Mouse (Mus musculus): ENCODE results near the gene Retnlb. TPM values are rescaled to one million over a fixed set of nuclear protein-coding genes. Genes with fewer than 3 reads are reported as not detected.

Gene Retnlb
- polyA plus RNA-seq (2015; fragmentation: Nextera tagmentation; extraction: Ambion mirVana) = not detected in 2 replicates

DNA sequence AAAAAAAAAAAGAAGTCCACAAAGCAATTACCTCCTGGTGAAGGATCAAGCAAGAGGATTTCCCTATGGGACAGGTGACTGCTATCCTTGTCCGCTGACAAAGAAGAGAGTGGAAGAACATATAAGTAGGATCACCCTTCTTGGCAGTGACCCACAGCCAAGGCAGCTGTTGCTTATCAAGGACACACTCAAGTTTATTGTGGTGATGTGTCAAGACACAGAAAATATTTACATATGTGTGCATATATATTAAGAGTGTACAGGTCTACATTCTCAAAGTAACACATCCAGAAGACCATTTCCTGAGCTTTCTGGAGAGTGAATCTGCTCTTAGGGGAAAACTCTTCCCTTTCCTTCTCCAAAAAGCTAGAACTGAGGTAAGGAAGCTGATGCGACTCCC is at the start of gene Retnlb:
Gene Retnlb (plus strand): TSS at position 162 of the 400 bp plus-strand sequence.
- no peaks in the 10 kb centered on the region for H3K36me3 ChIP-seq (replicated peaks)
- no peaks in the 10 kb centered on the region for H3K27me3 ChIP-seq
- H3K4me2 ChIP-seq = no peak within 1 kb of the TSS
- H3K27ac ChIP-seq (replicated peaks) = no peak within 1 kb of the TSS
- H3K4me1 ChIP-seq (replicated peaks) = no peaks in the 10 kb centered on the region
- no peak for ATAC-seq (ENCODE audit: insufficient read depth)
- no peaks in the 10 kb centered on the region for H3K9me3 ChIP-seq (replicated peaks)
- WGBS (ENCODE audit: insufficient replicate concordance) = 77% methylated on average over 2 of the region's 2 CpGs
- H3K9ac ChIP-seq = no peak within 1 kb of the TSS
- H3K4me3 ChIP-seq (replicated peaks) = no peak within 1 kb of the TSS

DNA sequence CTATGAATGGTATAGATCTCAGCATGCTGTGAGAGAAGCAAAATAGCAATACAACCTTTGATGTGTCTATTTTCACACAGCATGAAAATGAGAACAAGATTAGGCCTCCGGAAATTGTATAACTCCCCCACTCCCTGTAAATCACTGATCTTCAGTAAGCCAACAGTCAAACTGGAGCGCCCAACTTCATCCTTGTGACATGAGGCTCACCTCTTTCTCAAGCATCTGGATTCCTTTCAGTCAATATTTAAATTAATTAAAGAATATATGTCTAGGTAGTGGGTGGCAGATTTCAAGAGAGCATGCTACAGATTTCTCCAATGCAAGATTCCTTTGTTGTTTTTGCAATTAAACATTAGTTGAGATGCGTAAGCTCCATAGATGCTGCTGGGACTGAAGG is 47.5 kb upstream of the Retnlb start:
- H3K4me1 ChIP-seq (replicated peaks) = no peaks in the 10 kb centered on the region
- H3K36me3 ChIP-seq (replicated peaks) = no peaks in the 10 kb centered on the region
- no peak overlapping the region for H3K4me3 ChIP-seq (replicated peaks)
- ATAC-seq (ENCODE audit: insufficient read depth) = no peak
- WGBS (ENCODE audit: insufficient replicate concordance) = 79% methylated on average over 3 of the region's 3 CpGs
- H3K27me3 ChIP-seq = no peaks in the 10 kb centered on the region
- no peak overlapping the region for H3K27ac ChIP-seq (replicated peaks)
- H3K9me3 ChIP-seq (replicated peaks) = no peaks in the 10 kb centered on the region
- H3K9ac ChIP-seq = no peak overlapping the region
- H3K4me2 ChIP-seq = no peak overlapping the region

DNA sequence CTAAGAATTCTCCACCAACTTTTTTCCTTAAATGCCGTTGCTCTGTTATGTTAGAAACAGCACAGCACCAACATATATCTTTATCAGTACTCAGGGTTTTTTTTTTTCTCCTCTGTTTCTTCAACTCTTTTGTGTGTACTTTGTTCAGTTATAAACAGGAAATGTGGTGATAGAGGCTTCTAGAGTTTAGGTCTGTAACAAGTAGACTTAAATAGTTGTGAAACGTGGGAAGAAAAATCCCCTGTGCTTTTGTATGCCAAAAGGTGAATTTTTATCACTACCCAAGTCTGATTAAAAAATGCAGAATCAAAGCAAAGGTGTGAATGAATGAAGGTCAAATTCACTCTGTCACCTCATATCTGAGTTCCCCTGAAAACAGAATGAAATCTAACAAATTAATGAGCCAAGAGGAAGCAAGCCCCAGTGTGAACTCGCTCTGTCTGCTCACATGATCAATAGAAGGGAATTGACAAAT is 44.6 kb upstream of the Retnlb start, which contains the start of gene Trat1:
Gene Trat1 (minus strand): TSS at position 51 of the 475 bp plus-strand sequence.
- ATAC-seq (ENCODE audit: insufficient read depth) = no peak
- WGBS (ENCODE audit: insufficient replicate concordance) = 52% methylated on average over 3 of the region's 3 CpGs

DNA sequence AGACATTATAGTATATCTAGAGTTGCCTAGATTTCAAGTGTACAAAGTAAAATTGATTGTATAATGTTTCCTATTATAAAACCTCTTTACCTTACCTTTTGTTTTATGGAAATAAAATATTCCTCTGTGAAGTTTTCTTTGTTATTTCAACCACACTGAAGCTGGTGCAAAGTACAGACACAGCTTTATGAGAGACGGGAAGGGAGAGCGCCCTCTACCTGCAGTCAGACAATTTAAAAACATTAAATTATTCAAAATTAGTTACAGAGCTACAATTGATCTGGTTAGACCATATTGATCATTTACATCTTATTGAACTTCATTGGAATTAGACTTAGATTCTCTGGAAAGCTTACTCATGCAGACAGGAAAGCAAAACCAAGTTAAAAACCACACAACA is 39.4 kb upstream of the Retnlb start:
- 46% methylated on average over 2 of the region's 2 CpGs for WGBS (ENCODE audit: insufficient replicate concordance)
- Histone ChIP-seq H3K36me3 (replicated peaks) (no peaks in the 10 kb centered on the region), H3K9me3 (replicated peaks) (no peaks in the 10 kb centered on the region), H3K4me1 (replicated peaks) (no peaks in the 10 kb centered on the region), H3K27me3 (no peaks in the 10 kb centered on the region), H3K27ac (replicated peaks) (no peak overlapping the region), H3K4me2 (no peak overlapping the region), H3K9ac (no peak overlapping the region), H3K4me3 (replicated peaks) (no peak overlapping the region)
- ATAC-seq (ENCODE audit: insufficient read depth) = no peak

More for the DNA sequence above, 44.6 kb upstream of the Retnlb start, which contains the start of gene Trat1:
- H3K27me3 ChIP-seq = no peaks in the 10 kb centered on the region
- no peak within 1 kb of the TSS for H3K9ac ChIP-seq
- no peak within 1 kb of the TSS for H3K4me3 ChIP-seq (replicated peaks)
- H3K36me3 ChIP-seq (replicated peaks) = no peaks in the 10 kb centered on the region
- no peak within 1 kb of the TSS for H3K4me2 ChIP-seq
- no peaks in the 10 kb centered on the region for H3K9me3 ChIP-seq (replicated peaks)
- no peaks in the 10 kb centered on the region for H3K4me1 ChIP-seq (replicated peaks)
- no peak within 1 kb of the TSS for H3K27ac ChIP-seq (replicated peaks)

DNA sequence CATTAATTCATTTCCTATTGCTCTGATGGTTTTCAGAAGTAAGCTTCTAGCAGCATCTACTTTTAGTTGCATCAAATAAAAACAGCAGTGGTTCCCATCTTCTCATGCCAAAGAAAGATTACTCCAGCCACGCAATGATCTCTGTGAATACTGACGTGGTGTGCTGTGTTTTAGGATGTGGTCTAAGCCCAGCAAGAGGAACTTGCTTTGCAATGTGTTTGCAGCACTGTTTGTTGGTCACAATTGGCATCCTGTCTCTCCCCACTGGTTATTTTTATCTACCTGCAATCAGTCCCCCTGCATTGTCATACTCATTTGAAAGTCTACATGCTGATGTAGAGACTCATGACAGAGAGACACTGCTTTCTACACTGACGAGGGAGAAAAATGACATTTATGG is 30.4 kb upstream of the Retnlb start:
- Histone ChIP-seq H3K4me2 (no peak overlapping the region), H3K9ac (no peak overlapping the region), H3K27ac (replicated peaks) (no peak overlapping the region), H3K4me1 (replicated peaks) (no peaks in the 10 kb centered on the region), H3K4me3 (replicated peaks) (no peak overlapping the region), H3K9me3 (replicated peaks) (no peaks in the 10 kb centered on the region), H3K27me3 (no peaks in the 10 kb centered on the region), H3K36me3 (replicated peaks) (no peaks in the 10 kb centered on the region)
- WGBS (ENCODE audit: insufficient replicate concordance) = 16% methylated on average over 3 of the region's 3 CpGs
- no peak for ATAC-seq (ENCODE audit: insufficient read depth)

DNA sequence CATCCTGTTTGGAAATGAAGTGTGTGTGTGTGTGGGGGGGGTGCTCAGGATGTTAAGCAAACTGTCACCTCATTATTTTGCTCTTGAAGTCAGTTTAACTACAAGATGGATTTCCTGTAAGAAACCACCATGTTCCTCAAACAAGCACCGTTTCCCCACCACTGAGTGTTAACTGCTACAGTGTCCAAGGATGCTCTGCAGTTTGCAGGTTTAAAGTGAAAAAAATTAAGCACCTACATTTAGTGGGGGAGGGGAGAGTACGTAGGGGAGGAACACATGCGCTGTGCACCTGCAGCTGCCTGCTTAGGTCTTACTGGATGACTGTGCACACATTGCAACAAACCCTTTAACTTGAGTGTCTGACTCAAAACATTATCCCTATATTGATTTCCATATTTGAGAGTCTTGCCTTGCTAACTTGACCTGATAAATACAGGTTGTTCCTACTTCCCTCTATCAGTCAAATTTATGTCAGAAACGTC is 27.9 kb upstream of the Retnlb start:
- no peak; the same call in 1 of the 2 replicates for ATAC-seq (ENCODE audit: insufficient read depth)
- Histone ChIP-seq H3K4me1 (replicated peaks) (no peaks in the 10 kb centered on the region), H3K9me3 (replicated peaks) (no peaks in the 10 kb centered on the region), H3K4me3 (replicated peaks) (no peak overlapping the region), H3K27ac (replicated peaks) (no peak overlapping the region), H3K9ac (no peak overlapping the region), H3K27me3 (no peaks in the 10 kb centered on the region), H3K4me2 (no peak overlapping the region), H3K36me3 (replicated peaks) (no peaks in the 10 kb centered on the region)
- WGBS (ENCODE audit: insufficient replicate concordance) = 17% methylated on average over 4 of the region's 4 CpGs

DNA sequence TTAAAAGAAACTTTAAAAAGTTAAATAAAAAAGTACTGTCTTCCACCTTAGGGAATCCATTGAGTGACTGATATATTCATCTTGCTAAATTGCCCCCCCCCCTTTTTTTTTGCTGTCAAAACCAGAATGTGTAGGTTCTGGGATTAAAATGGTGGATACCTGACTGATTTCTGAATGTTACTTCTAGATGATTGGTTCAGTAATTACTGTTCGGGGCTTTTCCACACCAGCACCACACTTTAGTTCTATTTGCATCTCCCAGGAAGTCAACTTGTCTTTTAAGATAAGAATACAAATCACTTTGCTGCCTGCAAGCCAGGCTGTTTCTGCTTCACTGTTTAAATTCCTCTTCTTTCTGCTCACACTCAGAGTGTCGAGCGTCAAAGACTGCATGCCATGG is 18.4 kb upstream of the Retnlb start:
- no peak for ATAC-seq (ENCODE audit: insufficient read depth)
- Histone ChIP-seq H3K27me3 (no peaks in the 10 kb centered on the region), H3K4me2 (no peak overlapping the region), H3K9ac (no peak overlapping the region), H3K9me3 (replicated peaks) (no peaks in the 10 kb centered on the region), H3K4me1 (replicated peaks) (no peaks in the 10 kb centered on the region), H3K36me3 (replicated peaks) (no peaks in the 10 kb centered on the region), H3K4me3 (replicated peaks) (no peak overlapping the region), H3K27ac (replicated peaks) (no peak overlapping the region)
- WGBS (ENCODE audit: insufficient replicate concordance) = 24% methylated on average over 3 of the region's 3 CpGs

DNA sequence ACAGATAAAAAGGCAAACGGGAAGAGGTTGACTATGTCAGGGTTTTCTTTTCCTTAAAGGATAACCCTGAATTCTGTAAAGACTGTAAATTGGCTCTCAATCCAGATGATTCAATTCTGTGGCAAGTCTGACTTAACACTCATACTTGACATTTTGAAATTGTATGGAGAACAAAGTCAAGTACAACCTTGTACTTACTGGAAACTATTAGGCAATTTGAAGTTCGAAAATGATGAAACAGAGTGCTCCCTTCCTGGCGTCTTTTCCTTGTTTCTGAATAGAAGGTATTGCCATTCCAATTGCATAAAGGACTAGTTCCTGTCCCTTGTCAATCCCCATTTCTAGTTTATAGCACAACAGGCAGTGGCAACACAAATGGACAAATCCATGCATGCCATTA is 17.2 kb upstream of the Retnlb start:
- Histone ChIP-seq H3K4me3 (replicated peaks) (no peak overlapping the region), H3K9ac (no peak overlapping the region), H3K27me3 (no peaks in the 10 kb centered on the region), H3K4me2 (no peak overlapping the region), H3K9me3 (replicated peaks) (no peaks in the 10 kb centered on the region), H3K4me1 (replicated peaks) (no peaks in the 10 kb centered on the region), H3K36me3 (replicated peaks) (no peaks in the 10 kb centered on the region), H3K27ac (replicated peaks) (no peak overlapping the region)
- ATAC-seq (ENCODE audit: insufficient read depth) = no peak
- WGBS (ENCODE audit: insufficient replicate concordance) = 54% methylated on average over 3 of the region's 3 CpGs

DNA sequence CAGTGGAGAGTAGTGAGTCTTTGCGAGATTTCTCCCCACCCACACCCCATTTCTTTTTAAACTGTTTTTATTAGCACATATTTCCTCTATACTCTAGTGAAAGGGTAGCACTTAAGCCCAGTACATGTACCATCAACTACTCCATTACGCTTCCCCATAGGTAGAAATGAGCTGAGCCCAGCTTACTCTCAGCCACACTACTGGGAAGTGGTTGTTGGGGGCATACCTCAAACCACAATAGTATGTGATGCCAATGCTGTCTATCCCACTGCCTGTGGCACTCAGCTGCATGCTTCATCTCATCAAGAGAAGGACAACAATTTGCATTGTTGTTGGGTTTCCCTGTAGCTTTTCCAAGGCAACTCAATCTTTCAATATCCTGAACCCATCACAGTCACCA is 15.8 kb upstream of the Retnlb start:
- no peak overlapping the region for H3K27ac ChIP-seq (replicated peaks)
- H3K4me3 ChIP-seq (replicated peaks) = no peak overlapping the region
- H3K27me3 ChIP-seq = no peaks in the 10 kb centered on the region
- H3K36me3 ChIP-seq (replicated peaks) = no peaks in the 10 kb centered on the region
- H3K4me2 ChIP-seq = no peak overlapping the region
- no peaks in the 10 kb centered on the region for H3K4me1 ChIP-seq (replicated peaks)
- 48% methylated on average over 2 of the region's 2 CpGs for WGBS (ENCODE audit: insufficient replicate concordance)
- no peak for ATAC-seq (ENCODE audit: insufficient read depth)
- H3K9me3 ChIP-seq (replicated peaks) = no peaks in the 10 kb centered on the region
- no peak overlapping the region for H3K9ac ChIP-seq

DNA sequence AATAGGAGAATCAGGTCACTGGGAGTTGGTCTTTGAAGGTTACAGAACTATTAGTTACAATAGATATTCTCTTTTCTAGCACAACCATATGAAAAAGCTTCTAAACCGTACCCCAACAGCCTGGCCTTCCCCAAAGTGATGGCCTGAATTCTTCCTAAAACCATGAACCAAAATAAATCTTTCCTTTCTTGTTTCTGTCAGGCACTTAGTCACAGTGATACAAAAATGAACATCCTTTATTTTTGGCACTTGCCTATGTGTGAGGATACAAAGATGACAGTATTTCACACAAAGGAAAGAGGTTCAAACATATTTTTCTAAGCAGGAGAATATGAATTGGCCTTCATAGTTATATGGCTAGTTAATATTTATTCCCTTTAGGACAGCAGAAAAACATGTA is 11.2 kb upstream of the Retnlb start:
- no peak overlapping the region for H3K27ac ChIP-seq (replicated peaks)
- 49% methylated on average over 1 of the region's 1 CpGs for WGBS (ENCODE audit: insufficient replicate concordance)
- ATAC-seq (ENCODE audit: insufficient read depth) = no peak
- H3K9ac ChIP-seq = no peak overlapping the region
- H3K4me1 ChIP-seq (replicated peaks) = no peaks in the 10 kb centered on the region
- no peaks in the 10 kb centered on the region for H3K36me3 ChIP-seq (replicated peaks)
- no peaks in the 10 kb centered on the region for H3K27me3 ChIP-seq
- no peak overlapping the region for H3K4me3 ChIP-seq (replicated peaks)
- H3K9me3 ChIP-seq (replicated peaks) = no peaks in the 10 kb centered on the region
- no peak overlapping the region for H3K4me2 ChIP-seq

DNA sequence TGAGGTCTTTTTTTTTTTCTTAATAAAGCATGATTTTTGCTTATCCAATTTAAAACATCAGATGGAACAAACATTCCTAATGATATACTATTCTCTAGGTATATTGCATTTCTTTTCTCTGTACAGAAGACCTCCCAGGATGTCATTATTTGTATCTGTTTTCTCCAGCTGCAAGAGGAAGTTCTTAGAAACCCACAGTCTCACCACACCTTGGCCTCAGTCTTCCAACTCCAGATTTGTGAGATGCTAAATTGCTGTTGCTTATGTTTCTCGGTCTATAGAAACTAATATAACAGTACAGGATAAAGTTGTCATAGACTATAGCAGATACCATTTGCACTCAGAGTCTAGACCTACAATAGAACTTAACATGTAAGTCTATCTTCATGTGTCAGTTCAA is 10.1 kb upstream of the Retnlb start:
- no peak overlapping the region for H3K4me3 ChIP-seq (replicated peaks)
- WGBS (ENCODE audit: insufficient replicate concordance) = 34% methylated on average over 1 of the region's 1 CpGs
- H3K9me3 ChIP-seq (replicated peaks) = no peaks in the 10 kb centered on the region
- H3K4me1 ChIP-seq (replicated peaks) = no peaks in the 10 kb centered on the region
- H3K9ac ChIP-seq = no peak overlapping the region
- no peak overlapping the region for H3K27ac ChIP-seq (replicated peaks)
- ATAC-seq (ENCODE audit: insufficient read depth) = no peak
- no peaks in the 10 kb centered on the region for H3K27me3 ChIP-seq
- no peaks in the 10 kb centered on the region for H3K36me3 ChIP-seq (replicated peaks)
- H3K4me2 ChIP-seq = no peak overlapping the region

DNA sequence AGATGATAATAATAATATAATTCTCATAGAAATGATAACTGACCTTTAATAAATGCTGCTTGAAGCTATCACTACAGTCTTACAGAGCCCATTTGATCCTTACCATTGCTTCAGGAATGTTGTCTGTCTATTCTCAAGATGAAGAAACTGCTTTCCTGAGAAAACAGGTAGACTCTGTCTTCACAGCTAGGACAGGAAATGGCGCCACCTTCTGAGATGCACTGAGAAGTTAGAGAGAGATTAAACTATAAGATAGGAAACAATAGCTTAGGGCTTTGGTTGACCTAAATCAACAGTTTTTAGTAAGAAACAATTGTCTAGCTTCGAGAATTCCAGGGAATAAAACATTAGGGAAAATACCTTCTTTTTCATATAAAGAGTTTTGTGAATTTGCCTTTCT is 7.3 kb upstream of the Retnlb start:
- no peak for ATAC-seq (ENCODE audit: insufficient read depth)
- H3K27ac ChIP-seq (replicated peaks) = no peak overlapping the region
- H3K9ac ChIP-seq = no peak overlapping the region
- H3K4me2 ChIP-seq = no peak overlapping the region
- H3K36me3 ChIP-seq (replicated peaks) = no peaks in the 10 kb centered on the region
- no peaks in the 10 kb centered on the region for H3K27me3 ChIP-seq
- no peaks in the 10 kb centered on the region for H3K9me3 ChIP-seq (replicated peaks)
- no peaks in the 10 kb centered on the region for H3K4me1 ChIP-seq (replicated peaks)
- 38% methylated on average over 2 of the region's 2 CpGs for WGBS (ENCODE audit: insufficient replicate concordance)
- H3K4me3 ChIP-seq (replicated peaks) = no peak overlapping the region

All from liver, embryonic 15.5 days (tissue).